Mouse (Mus musculus): ENCODE measurements around the gene Kcnq1. TPM values are rescaled to one million over a fixed set of nuclear protein-coding genes. Genes with fewer than 3 reads are reported as not detected.

The Kcnq1 gene
- polyA plus RNA-seq, 1 experiment from 2014 or later: 1.3 TPM

GRCm38 (mm10) chr7:143357109-143357508, 250.9 kb downstream of the Kcnq1 start:
- Histone ChIP-seq H3K4me2 (ENCODE audit: low read length) (no peak overlapping the region), H3K9ac (ENCODE audit: low read depth, low read length) (no peak overlapping the region), H3K36me3 (ENCODE audit: control insufficient read depth, insufficient read depth, low read length) (no peaks in the 10 kb centered on the region), H3K4me1 (ENCODE audit: control insufficient read depth, insufficient read depth, low read depth, low read length) (no peaks in the 10 kb centered on the region), H3K27me3 (replicated peaks; ENCODE audit: control insufficient read depth, insufficient read depth, low read length) (no peaks in the 10 kb centered on the region; the same call in 1 of the 2 replicates), H3K9me3 (ENCODE audit: control insufficient read depth, low read length) (no peaks in the 10 kb centered on the region), H3K27ac (ENCODE audit: low read depth, low read length) (no peak overlapping the region), H3K4me3 (ENCODE audit: low read length) (no peak overlapping the region)
- ATAC-seq: no peak
- WGBS: 90% methylated on average over 1 of the region's 1 CpGs

- Histone ChIP-seq H3K9me3 (ENCODE audit: control insufficient read depth, low read length) (no peaks in the 10 kb centered on the region), H3K4me1 (ENCODE audit: control insufficient read depth, insufficient read depth, low read depth, low read length) (no peaks in the 10 kb centered on the region), H3K36me3 (ENCODE audit: control insufficient read depth, insufficient read depth, low read length) (no peaks in the 10 kb centered on the region), H3K4me3 (ENCODE audit: low read length) (no peak overlapping the region), H3K9ac (ENCODE audit: low read depth, low read length) (no peak overlapping the region), H3K27ac (ENCODE audit: low read depth, low read length) (no peak overlapping the region), H3K27me3 (replicated peaks; ENCODE audit: control insufficient read depth, insufficient read depth, low read length) (no peaks in the 10 kb centered on the region; the same call in 1 of the 2 replicates), H3K4me2 (ENCODE audit: low read length) (no peak overlapping the region)
- 74% methylated on average over 4 of the region's 4 CpGs for WGBS
- ATAC-seq: no peak
Measured at GRCm38 (mm10) chr7:143357831-143358230, 251.7 kb downstream of the Kcnq1 start.

GRCm38 (mm10) chr7:143359762-143360161, 253.6 kb downstream of the Kcnq1 start:
- no peak for ATAC-seq
- Histone ChIP-seq H3K36me3 (ENCODE audit: control insufficient read depth, insufficient read depth, low read length) (no peaks in the 10 kb centered on the region), H3K27me3 (replicated peaks; ENCODE audit: control insufficient read depth, insufficient read depth, low read length) (no peaks in the 10 kb centered on the region; the same call in 1 of the 2 replicates), H3K9ac (ENCODE audit: low read depth, low read length) (no peak overlapping the region), H3K4me2 (ENCODE audit: low read length) (no peak overlapping the region), H3K9me3 (ENCODE audit: control insufficient read depth, low read length) (no peaks in the 10 kb centered on the region), H3K27ac (ENCODE audit: low read depth, low read length) (no peak overlapping the region), H3K4me1 (ENCODE audit: control insufficient read depth, insufficient read depth, low read depth, low read length) (no peaks in the 10 kb centered on the region), H3K4me3 (ENCODE audit: low read length) (no peak overlapping the region)
- WGBS: 77% methylated on average over 1 of the region's 1 CpGs

DNA sequence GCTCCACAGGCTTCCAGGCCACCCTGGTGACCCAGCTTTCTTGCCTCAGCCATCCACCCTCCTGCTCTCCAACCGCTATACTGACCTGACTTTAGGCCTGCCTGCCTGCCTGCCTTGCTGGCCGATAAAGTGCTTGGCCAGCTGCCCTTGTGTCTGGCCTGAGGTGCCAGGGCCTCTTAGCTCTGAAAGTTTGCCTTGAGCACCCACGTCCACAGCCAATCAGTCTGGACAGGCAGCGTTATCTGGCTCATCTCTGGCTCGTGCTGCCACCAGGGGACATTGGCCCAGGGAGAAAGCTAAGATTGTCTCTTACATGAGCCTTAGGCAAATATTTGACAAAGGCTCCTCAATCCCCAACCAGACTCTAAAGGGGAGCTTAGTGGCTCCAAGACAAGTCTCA, 254.6 kb downstream of the Kcnq1 start:
- no peak overlapping the region for H3K27ac ChIP-seq (ENCODE audit: low read depth, low read length)
- peaks cover 4% of the 10 kb centered on the region; the same call in 1 of the 2 replicates for H3K4me1 ChIP-seq (ENCODE audit: control insufficient read depth, insufficient read depth, low read depth, low read length)
- H3K36me3 ChIP-seq (ENCODE audit: control insufficient read depth, insufficient read depth, low read length): no peaks in the 10 kb centered on the region
- 62% methylated on average over 5 of the region's 5 CpGs for WGBS
- H3K9ac ChIP-seq (ENCODE audit: low read depth, low read length): no peak overlapping the region
- H3K27me3 ChIP-seq (replicated peaks; ENCODE audit: control insufficient read depth, insufficient read depth, low read length): no peaks in the 10 kb centered on the region; the same call in 1 of the 2 replicates
- no peak overlapping the region for H3K4me2 ChIP-seq (ENCODE audit: low read length)
- H3K9me3 ChIP-seq (ENCODE audit: control insufficient read depth, low read length): no peaks in the 10 kb centered on the region
- H3K4me3 ChIP-seq (ENCODE audit: low read length): no peak overlapping the region
- no peak for ATAC-seq

- Histone ChIP-seq H3K36me3 (ENCODE audit: control insufficient read depth, insufficient read depth, low read length) (no peaks in the 10 kb centered on the region), H3K9me3 (ENCODE audit: control insufficient read depth, low read length) (no peaks in the 10 kb centered on the region), H3K27ac (ENCODE audit: low read depth, low read length) (no peak overlapping the region), H3K27me3 (replicated peaks; ENCODE audit: control insufficient read depth, insufficient read depth, low read length) (no peaks in the 10 kb centered on the region; the same call in 1 of the 2 replicates), H3K9ac (ENCODE audit: low read depth, low read length) (no peak overlapping the region), H3K4me3 (ENCODE audit: low read length) (no peak overlapping the region), H3K4me1 (ENCODE audit: control insufficient read depth, insufficient read depth, low read depth, low read length) (peaks cover 4% of the 10 kb centered on the region; the same call in 1 of the 2 replicates), H3K4me2 (ENCODE audit: low read length) (no peak overlapping the region)
- ATAC-seq: no peak
- 92% methylated on average over 7 of the region's 7 CpGs for WGBS
Measured at GRCm38 (mm10) chr7:143364092-143364832, 258.1 kb downstream of the Kcnq1 start.

DNA sequence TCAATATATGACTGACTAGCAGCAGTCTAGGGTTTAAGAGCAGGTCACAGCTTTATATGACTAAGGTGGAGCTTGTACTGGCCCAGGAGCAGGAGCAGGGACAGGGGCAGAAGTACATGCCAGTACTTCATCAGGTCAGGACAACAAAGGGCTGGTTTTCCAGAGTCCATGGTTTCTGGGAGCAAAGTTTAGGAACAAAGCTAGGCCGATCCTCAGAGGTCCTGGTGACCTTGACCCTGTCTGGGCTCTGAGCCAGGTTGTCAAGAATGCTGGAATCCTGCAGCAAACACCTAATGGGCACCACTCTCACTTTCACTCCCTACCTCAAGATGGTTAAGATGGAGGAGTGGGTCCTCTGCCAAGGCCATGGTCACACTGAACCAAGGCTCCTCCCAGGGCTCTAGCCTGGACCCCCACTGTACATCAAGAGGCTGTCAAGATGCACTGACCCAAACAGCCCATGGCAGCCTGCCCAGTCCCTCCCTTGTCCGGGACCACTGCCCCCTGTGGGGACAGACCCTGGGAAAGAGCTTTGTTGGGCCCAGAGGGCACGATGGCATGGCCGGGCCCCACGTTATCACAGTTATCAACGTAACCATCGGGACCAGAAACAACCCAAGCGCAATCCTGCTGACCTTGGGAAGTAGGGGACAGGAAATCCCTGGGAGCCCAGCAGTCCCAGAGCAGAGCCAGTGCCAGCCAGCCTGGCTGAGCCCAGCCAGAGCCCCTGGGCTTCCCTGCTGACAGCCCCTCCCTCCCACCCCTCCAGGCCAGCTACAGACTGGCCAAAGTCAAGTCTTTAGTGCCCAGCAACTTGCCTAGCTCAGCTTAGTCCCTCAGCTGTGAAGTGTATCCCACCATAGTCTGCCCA, 259.0 kb downstream of the Kcnq1 start:
- ATAC-seq: no peak
- WGBS: 61% methylated on average over 8 of the region's 8 CpGs
- H3K9me3 ChIP-seq (ENCODE audit: control insufficient read depth, low read length): no peaks in the 10 kb centered on the region

GRCm38 (mm10) chr7:143367366-143368266, 261.5 kb downstream of the Kcnq1 start:
- no peak overlapping the region for H3K4me2 ChIP-seq (ENCODE audit: low read length)
- no peak overlapping the region for H3K9ac ChIP-seq (ENCODE audit: low read depth, low read length)
- no peak overlapping the region for H3K27ac ChIP-seq (ENCODE audit: low read depth, low read length)

More for the DNA sequence above, 259.0 kb downstream of the Kcnq1 start:
- Histone ChIP-seq H3K4me3 (ENCODE audit: low read length) (no peak overlapping the region), H3K27me3 (replicated peaks; ENCODE audit: control insufficient read depth, insufficient read depth, low read length) (no peaks in the 10 kb centered on the region), H3K4me2 (ENCODE audit: low read length) (no peak overlapping the region), H3K4me1 (ENCODE audit: control insufficient read depth, insufficient read depth, low read depth, low read length) (peaks cover 4% of the 10 kb centered on the region; the same call in 1 of the 2 replicates), H3K36me3 (ENCODE audit: control insufficient read depth, insufficient read depth, low read length) (no peaks in the 10 kb centered on the region), H3K27ac (ENCODE audit: low read depth, low read length) (no peak overlapping the region), H3K9ac (ENCODE audit: low read depth, low read length) (no peak overlapping the region)

GRCm38 (mm10) chr7:143368267-143368643, 262.1 kb downstream of the Kcnq1 start:
- Histone ChIP-seq H3K4me3 (ENCODE audit: low read length) (no peak overlapping the region), H3K27ac (ENCODE audit: low read depth, low read length) (no peak overlapping the region), H3K4me1 (ENCODE audit: control insufficient read depth, insufficient read depth, low read depth, low read length) (peaks cover 4% of the 10 kb centered on the region; the same call in 1 of the 2 replicates), H3K4me2 (ENCODE audit: low read length) (no peak overlapping the region), H3K9me3 (ENCODE audit: control insufficient read depth, low read length) (no peaks in the 10 kb centered on the region), H3K9ac (ENCODE audit: low read depth, low read length) (no peak overlapping the region), H3K36me3 (ENCODE audit: control insufficient read depth, insufficient read depth, low read length) (no peaks in the 10 kb centered on the region), H3K27me3 (replicated peaks; ENCODE audit: control insufficient read depth, insufficient read depth, low read length) (no peaks in the 10 kb centered on the region)
- 48% methylated on average over 7 of the region's 7 CpGs for WGBS
- ATAC-seq: no peak

More at GRCm38 (mm10) chr7:143367366-143368266, 261.5 kb downstream of the Kcnq1 start:
- Histone ChIP-seq H3K36me3 (ENCODE audit: control insufficient read depth, insufficient read depth, low read length) (no peaks in the 10 kb centered on the region), H3K9me3 (ENCODE audit: control insufficient read depth, low read length) (no peaks in the 10 kb centered on the region), H3K27me3 (replicated peaks; ENCODE audit: control insufficient read depth, insufficient read depth, low read length) (no peaks in the 10 kb centered on the region), H3K4me1 (ENCODE audit: control insufficient read depth, insufficient read depth, low read depth, low read length) (peaks cover 4% of the 10 kb centered on the region; the same call in 1 of the 2 replicates), H3K4me3 (ENCODE audit: low read length) (no peak overlapping the region)
- ATAC-seq: no peak
- 64% methylated on average over 20 of the region's 20 CpGs for WGBS
